Mouse (Mus musculus) mesoderm, embryonic 11.5 days (tissue): ENCODE measurements around the gene Esrp2.
A peak's percentile ranks its signal among the peaks of the same experiment; 100 is the strongest.

ENCODE experiments used
- DNase-seq: peaks from one replicate; pipeline ENCODE4 v3.0.0-alpha.2; 2012; ENCODE audit warnings: low read depth, low spot score

The Esrp2 gene

DNA sequence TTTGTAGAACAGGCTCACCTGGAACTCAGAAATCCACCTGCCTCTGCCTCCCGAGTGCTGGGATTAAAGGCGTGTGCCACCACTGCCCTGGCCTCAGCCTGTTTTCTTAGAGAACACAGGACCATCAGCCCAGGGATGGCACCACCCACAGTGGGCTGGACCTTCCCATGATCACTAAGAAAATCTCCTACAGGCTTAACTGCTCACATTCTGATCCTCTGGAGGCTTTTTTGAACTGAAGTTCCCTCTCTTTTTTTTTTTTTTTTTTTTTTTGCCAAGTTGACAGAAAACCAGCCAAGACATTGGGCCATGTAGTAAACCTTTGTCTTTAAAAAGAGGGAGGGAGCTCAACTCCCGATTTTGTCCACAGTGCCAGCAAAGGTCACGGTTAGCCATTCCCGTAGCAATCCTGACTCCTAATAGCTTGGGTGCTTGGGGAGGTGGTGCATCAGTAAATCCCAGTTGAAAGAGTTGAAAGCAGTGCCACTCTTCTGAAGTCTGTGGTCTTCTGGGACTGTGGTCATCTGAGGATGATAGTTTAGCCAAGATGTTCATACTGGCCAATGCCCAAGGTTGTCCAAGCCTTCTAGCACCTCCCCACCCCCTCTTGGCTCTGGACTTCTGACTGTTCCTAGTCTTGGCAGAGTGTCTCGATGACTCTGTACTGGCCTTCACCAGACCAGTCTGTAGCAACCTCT lies 11.2 kb upstream of the Esrp2 start:
- no peak for DNase-seq

DNA sequence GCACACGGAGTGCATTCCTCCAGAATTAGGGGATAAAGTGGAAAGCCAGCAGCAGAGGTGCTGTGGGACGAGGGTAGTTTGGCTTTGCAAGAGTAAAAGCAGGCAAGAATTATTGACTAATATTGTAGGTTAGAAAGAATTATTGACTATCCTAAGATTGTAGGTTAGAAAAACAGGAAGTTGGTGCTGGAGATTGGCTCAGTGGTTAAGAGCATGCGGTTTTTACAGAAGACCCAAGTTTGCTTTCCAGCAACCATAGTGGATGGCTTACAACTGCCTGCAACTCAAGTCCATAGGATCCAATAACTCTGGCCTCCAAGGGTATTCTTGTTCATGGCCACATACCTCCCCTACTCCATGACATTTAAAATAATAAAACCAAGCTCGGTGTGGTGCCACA lies 9.2 kb upstream of the Esrp2 start:
- DNase-seq, result no peak

DNA sequence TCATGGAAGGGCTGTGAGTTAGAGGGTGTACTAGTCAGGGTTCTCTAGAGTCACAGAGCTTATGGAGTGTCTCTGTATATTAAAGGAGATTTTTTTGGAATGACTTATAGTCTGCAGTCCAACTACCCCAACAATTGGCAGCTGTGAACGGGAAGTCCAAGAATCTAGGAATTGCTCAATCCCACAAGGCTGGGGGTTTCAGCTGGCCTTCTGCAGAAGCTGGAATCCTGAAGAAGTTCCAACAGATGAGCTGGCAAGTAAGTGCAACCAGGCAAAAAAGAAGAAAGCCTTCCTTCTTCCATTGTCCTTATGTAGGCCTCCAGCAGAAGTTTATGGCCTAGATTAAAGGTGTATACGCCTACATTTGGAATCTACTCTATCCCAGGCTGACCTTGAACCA lies 8.6 kb upstream of the Esrp2 start:
- no peak for DNase-seq

DNA sequence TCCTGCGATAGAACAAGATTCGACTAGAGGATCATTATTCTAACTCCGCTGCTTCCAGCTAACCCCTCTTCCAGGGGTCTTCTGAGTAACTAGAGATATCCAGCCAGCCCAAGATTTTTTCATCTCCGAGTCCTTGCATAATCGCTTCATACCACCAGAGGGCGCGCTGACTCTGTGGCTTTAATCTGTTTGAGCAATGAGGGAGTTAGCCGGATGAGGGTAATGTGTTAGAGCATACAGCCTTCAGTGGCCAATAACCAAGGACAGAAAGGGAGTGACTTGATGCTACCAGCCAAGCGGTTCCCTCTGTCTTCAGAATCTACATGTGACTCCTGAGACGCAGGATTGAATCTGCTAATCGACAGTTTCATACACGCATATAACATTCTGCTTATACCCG lies 4.0 kb upstream of the Esrp2 start:
- peak; percentile 88 for DNase-seq

- DNase-seq, result no peak
These were observed 3.4 kb upstream of the Esrp2 start for GRCm38 (mm10) chr8:106140191-106140590.

DNA sequence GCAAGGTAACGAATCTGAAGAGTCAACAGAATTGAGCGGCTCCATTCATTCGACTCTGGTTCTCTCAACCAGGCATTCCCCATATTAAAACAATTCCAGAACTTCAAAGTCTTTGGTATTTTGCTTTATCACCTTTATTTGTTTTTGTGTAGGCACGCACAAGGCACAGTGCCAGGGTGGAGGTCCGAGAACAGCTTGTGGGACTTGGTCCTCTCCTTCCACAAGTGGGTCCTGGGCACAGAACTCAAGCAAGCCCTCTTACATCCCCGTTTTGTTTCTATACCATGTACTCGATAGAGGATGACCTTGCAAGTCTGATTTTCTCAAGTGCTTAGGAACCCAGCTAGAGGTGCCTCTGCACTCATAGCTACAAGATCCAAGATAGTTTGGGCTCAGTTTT lies 1.8 kb upstream of the Esrp2 start:
- DNase-seq, result no peak

DNA sequence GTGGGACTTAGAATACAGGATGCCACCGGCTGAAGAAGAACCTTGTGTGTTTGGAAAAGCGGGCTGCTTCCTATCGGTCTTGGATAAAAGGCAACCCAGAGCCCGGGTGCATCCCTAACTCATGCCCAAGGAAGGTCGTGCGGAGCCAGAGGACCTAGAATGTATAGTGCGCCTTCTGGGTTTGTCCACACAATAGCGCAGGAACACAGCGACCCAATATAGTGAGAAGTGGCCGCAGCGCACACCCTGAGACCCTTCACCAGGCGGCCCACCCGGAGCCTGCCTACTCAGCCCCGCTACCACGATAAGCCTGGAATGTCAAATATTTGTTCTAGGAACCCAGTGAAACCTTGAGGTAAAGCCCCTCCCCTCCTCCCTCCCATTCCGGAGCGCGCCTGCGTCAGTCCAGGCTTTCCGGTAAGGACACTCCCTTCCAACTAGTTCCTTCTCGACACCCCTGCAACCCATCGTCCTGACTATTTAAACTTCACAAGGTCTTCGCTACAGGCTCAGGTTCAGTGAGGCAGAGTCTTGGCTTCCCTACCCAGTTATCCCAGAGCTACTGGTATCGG lies 1.2 kb upstream of the Esrp2 start:
- peak; percentile 78 for DNase-seq

DNA sequence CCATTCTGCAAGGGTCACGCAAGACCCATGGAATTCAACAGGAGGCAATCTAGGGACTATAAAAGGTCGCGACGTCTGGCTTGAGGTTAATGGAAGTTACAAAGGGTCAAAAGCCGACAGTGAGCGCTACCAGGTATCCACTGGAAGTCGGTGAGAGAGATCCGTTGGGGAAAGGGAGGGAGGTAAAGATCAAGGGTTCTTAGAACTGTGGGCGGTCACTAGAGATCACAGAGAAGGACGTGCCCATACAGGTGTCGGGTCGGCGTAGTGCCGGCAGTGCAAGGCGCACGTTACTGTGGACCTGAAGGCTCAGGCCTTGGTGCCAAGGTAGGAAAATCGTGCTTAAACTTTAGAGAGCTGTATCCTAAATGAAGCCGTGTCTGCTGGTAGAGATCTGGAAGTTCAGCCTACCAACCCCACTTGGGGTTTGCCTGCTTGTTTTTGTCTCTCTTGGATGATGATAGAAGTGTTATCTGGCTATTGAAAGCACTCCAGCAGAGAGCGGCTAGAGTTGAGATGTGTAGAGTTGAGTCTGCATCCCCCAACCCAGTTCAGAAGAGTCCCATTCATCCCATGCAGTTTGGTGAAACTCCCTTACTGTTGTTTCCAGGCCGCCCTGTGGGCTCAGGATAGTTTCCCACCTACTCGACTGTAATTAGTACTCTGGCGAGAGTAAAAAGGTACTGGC lies 588 bp upstream of the Esrp2 start:
- no peak for DNase-seq

GRCm38 (mm10) chr8:106135672-106136071 lies 1.1 kb downstream of the Esrp2 start:
- DNase-seq, result no peak

- DNase-seq, result peak; percentile 23
These were observed 1.8 kb downstream of the Esrp2 start for GRCm38 (mm10) chr8:106134751-106135571.

- no peak for DNase-seq
These were observed 2.8 kb downstream of the Esrp2 start for GRCm38 (mm10) chr8:106133946-106134345.

- no peak for DNase-seq
These were observed 3.2 kb downstream of the Esrp2 start for GRCm38 (mm10) chr8:106133526-106133925.

DNA sequence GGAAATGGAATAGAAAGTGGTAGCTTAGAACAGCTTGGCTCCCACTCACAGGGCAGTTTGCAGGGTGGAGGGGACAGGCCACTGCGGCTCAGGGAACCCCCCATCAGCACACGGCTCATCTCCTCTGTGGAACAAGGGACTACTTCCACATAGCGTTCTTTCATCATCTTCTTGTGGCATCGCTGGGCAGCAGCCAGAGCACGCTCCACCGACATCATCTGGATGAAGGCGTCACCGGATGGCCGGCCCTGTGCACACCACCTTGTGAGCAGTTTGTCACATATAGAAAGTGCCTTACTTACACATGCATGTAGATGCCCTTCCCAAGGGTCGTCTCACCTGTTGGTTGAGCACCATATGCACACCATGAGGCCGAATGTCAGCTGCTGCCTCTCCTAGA lies 4.4 kb downstream of the Esrp2 start:
- no peak for DNase-seq

- DNase-seq, result no peak
These were observed 5.1 kb downstream of the Esrp2 start for GRCm38 (mm10) chr8:106131488-106132222.

DNA sequence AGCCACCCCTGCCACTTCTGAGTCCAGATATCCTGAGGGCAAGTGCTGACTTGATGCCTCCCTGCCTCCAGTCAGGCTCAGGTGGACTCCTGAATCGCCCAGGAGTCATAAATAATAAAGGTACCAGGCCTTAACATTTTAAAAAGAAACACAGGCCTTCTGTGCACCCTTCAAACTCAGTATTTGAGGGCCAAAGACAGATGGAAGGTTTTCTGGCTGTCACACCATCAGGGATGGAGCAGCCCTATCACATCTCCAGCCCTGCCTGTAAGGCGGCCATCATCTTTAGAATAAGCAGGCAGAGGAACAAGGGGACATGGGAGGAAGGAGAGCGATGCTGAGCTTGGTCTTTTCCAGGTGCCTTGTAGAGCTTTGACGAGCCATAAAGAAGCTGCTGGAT lies 5.8 kb downstream of the Esrp2 start:
- DNase-seq, result no peak

- no peak for DNase-seq
These were observed 6.3 kb downstream of the Esrp2 start for GRCm38 (mm10) chr8:106130505-106130904.

DNA sequence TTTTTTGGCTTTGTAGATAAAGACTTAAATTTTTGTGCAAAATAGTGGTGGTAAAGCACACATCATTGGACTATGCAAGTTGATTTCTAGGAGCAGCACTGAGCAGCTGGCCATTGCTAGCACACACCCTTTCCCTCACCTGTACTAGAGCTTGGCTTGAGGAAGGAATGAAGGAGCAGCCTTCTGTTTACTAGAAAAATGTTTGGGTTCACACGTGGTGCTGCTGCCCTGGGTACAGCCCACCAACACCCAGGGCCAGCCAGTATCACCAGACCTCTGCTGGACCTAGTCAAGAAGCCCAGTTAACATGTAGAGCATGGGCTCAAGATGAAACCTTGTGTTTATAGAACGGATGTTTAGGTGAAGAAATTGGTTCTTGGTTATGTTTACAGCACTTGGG lies 6.8 kb downstream of the Esrp2 start:
- DNase-seq, result no peak

DNA sequence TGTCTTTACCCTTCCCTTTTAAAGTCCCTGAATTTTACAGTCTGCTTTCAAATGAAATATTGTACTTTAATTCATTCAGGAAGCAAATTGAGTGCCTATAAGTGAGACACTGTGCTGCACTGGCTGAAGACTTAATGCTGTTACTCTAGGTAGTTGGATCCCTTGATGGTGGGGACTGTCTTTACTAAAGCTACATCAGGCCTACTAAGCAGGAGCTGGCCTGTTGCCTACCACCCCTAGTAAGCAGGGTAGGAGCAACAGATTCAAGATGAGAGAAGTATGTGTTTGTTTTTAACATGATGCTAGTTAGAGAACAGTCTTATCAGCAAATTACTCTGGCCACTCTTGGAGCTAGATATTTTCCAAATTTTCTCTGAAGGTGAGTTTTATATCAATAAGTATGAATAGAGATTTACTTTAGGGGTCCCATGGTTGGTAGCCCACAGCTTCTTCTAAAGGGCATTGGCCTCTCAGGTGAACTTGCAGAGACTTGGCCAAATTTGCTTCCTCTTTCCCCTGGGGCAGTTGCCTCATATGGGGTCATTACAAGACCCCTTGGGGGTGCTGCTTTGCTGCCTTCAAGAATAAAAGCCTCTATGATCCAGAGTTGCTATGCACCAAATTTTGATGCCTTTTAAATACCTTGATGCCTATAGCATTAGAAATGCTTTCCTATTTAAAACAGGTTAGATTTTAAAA lies 7.4 kb downstream of the Esrp2 start:
- no peak for DNase-seq

GRCm38 (mm10) chr8:106127882-106128410 lies 8.8 kb downstream of the Esrp2 start:
- no peak for DNase-seq

DNA sequence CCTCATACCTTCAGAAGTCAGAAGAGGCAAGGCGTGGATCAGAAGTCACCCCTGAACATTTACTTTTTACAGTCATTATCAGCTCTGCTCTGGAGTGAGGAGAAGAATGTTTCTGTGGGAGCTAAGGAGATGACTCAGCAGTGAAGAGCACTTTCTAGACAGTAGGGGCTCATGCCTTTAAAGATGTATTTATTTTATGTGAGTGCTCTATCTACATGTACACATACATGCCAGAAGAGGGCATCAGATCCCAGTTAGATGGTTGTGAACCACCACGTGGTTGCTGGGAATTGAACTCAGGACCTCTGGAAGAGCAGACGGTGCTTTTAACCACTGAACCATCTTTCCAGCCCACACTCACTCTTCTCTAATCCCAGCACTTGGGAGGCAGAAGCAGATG lies 9.7 kb downstream of the Esrp2 start:
- DNase-seq, result no peak

GRCm38 (mm10) chr8:106126055-106126454 lies 10.7 kb downstream of the Esrp2 start:
- DNase-seq, result no peak
